Mouse (Mus musculus) right cerebral cortex, postnatal 14 days (tissue): ENCODE measurements around the gene Cgnl1.

Experiments
- DNase-seq: peaks from one replicate; pipeline ENCODE4 v3.0.0; 2022

Cgnl1 gene

GRCm38 (mm10) chr9:71770991-71771767, at the start of gene Cgnl1:
Gene Cgnl1 (minus strand): TSS chr9:71771602.
- DNase-seq: peak; percentile 18

- DNase-seq: no peak
Observed at GRCm38 (mm10) chr9:71818453-71818852, 47.1 kb upstream of the Cgnl1 start.

GRCm38 (mm10) chr9:71816121-71816520, 44.7 kb upstream of the Cgnl1 start:
- no peak for DNase-seq

- no peak for DNase-seq
Observed at GRCm38 (mm10) chr9:71813565-71813964, 42.2 kb upstream of the Cgnl1 start.

GRCm38 (mm10) chr9:71812914-71813313, 41.5 kb upstream of the Cgnl1 start:
- DNase-seq: no peak

- no peak for DNase-seq
Observed at GRCm38 (mm10) chr9:71812402-71812801, 41.0 kb upstream of the Cgnl1 start.

- DNase-seq: no peak
Observed at GRCm38 (mm10) chr9:71811404-71811803, 40.0 kb upstream of the Cgnl1 start.

GRCm38 (mm10) chr9:71810723-71811122, 39.3 kb upstream of the Cgnl1 start:
- DNase-seq: no peak

GRCm38 (mm10) chr9:71808640-71809254, 37.3 kb upstream of the Cgnl1 start:
- no peak for DNase-seq

GRCm38 (mm10) chr9:71807801-71808200, 36.4 kb upstream of the Cgnl1 start:
- DNase-seq: no peak

- peak; percentile 72 for DNase-seq
Observed at GRCm38 (mm10) chr9:71806422-71806805, 35.0 kb upstream of the Cgnl1 start.

- DNase-seq: no peak
Observed at GRCm38 (mm10) chr9:71805646-71806421, 34.4 kb upstream of the Cgnl1 start.

- DNase-seq: no peak
Observed at GRCm38 (mm10) chr9:71804116-71804515, 32.7 kb upstream of the Cgnl1 start.

GRCm38 (mm10) chr9:71803281-71803680, 31.9 kb upstream of the Cgnl1 start:
- no peak for DNase-seq

GRCm38 (mm10) chr9:71799598-71799997, 28.2 kb upstream of the Cgnl1 start:
- DNase-seq: no peak

- no peak for DNase-seq
Observed at GRCm38 (mm10) chr9:71798176-71798575, 26.8 kb upstream of the Cgnl1 start.

GRCm38 (mm10) chr9:71777404-71777803, 6.0 kb upstream of the Cgnl1 start:
- no peak for DNase-seq

GRCm38 (mm10) chr9:71776337-71776736, 4.9 kb upstream of the Cgnl1 start:
- DNase-seq: no peak

GRCm38 (mm10) chr9:71773563-71773962, 2.2 kb upstream of the Cgnl1 start:
- DNase-seq: no peak

GRCm38 (mm10) chr9:71772338-71772737, 936 bp upstream of the Cgnl1 start:
- DNase-seq: peak; percentile 20

- DNase-seq: no peak
Observed at GRCm38 (mm10) chr9:71770484-71770883, 918 bp downstream of the Cgnl1 start.

GRCm38 (mm10) chr9:71769701-71770100, 1.7 kb downstream of the Cgnl1 start:
- no peak for DNase-seq

- no peak for DNase-seq
Observed at GRCm38 (mm10) chr9:71768119-71768518, 3.3 kb downstream of the Cgnl1 start.

GRCm38 (mm10) chr9:71766902-71767301, 4.5 kb downstream of the Cgnl1 start:
- DNase-seq: no peak
